Mouse (Mus musculus): ENCODE measurements around the gene Spata2. TPM values are rescaled to one million over a fixed set of nuclear protein-coding genes. Genes with fewer than 3 reads are reported as not detected.
A peak's percentile ranks its signal among the peaks of the same experiment; 100 is the strongest.

Spata2 gene
- polyA plus RNA-seq, 1 experiment from 2014 or later = 13.1 TPM

- ATAC-seq (ENCODE audit: insufficient number of reproducible peaks, insufficient read depth, low FRiP score, low read depth) = peak; percentile 96
- peak within 1 kb of the TSS; percentile 84 for H3K4me2 ChIP-seq (replicated peaks; ENCODE audit: low read depth, low read length)
- WGBS = under 1% methylated on average over 58 of the region's 58 CpGs
- peaks cover 26% of the 10 kb centered on the region for H3K4me1 ChIP-seq (ENCODE audit: control insufficient read depth, insufficient read depth, low read length)
- peak within 1 kb of the TSS; percentile 25; the same call in 1 of the 2 replicates for H3K9ac ChIP-seq (replicated peaks; ENCODE audit: low read depth, low read length)
- H3K27ac ChIP-seq (ENCODE audit: low read length) = peak within 1 kb of the TSS; percentile 35; the same call in 1 of the 2 replicates
- H3K36me3 ChIP-seq (ENCODE audit: control insufficient read depth, insufficient read depth, low read length) = peaks cover 7% of the 10 kb centered on the region; the same call in 1 of the 2 replicates
- H3K9me3 ChIP-seq (ENCODE audit: control insufficient read depth, low read depth, low read length) = no peaks in the 10 kb centered on the region
- peaks cover 8% of the 10 kb centered on the region for H3K27me3 ChIP-seq (ENCODE audit: control insufficient read depth, insufficient read depth, low read length)
- peak within 1 kb of the TSS; percentile 45 for H3K4me3 ChIP-seq (ENCODE audit: low read depth, low read length)
These were observed 45.0 kb upstream of the Spata2 start, which contains the start of gene Snai1 for GRCm38 (mm10) chr2:167537476-167538297. Gene Snai1, plus strand, starts transcription at chr2:167538195.

- ATAC-seq (ENCODE audit: insufficient number of reproducible peaks, insufficient read depth, low FRiP score, low read depth) = no peak
- Histone ChIP-seq H3K27me3 (ENCODE audit: control insufficient read depth, insufficient read depth, low read length) (peaks cover 8% of the 10 kb centered on the region), H3K9me3 (ENCODE audit: control insufficient read depth, low read depth, low read length) (no peaks in the 10 kb centered on the region), H3K4me3 (ENCODE audit: low read depth, low read length) (no peak overlapping the region), H3K4me2 (replicated peaks; ENCODE audit: low read depth, low read length) (no peak overlapping the region), H3K27ac (ENCODE audit: low read length) (no peak overlapping the region), H3K9ac (replicated peaks; ENCODE audit: low read depth, low read length) (no peak overlapping the region), H3K36me3 (ENCODE audit: control insufficient read depth, insufficient read depth, low read length) (peaks cover under 1% of the 10 kb centered on the region; the same call in 1 of the 2 replicates), H3K4me1 (ENCODE audit: control insufficient read depth, insufficient read depth, low read length) (peaks cover 13% of the 10 kb centered on the region; the same call in 1 of the 2 replicates)
- WGBS = 33% methylated on average over 10 of the region's 10 CpGs
These were observed 43.7 kb upstream of the Spata2 start for GRCm38 (mm10) chr2:167536320-167536945.

- no peak for ATAC-seq (ENCODE audit: insufficient number of reproducible peaks, insufficient read depth, low FRiP score, low read depth)
- no peak overlapping the region for H3K9ac ChIP-seq (replicated peaks; ENCODE audit: low read depth, low read length)
- H3K4me2 ChIP-seq (replicated peaks; ENCODE audit: low read depth, low read length) = no peak overlapping the region
- no peak overlapping the region for H3K27ac ChIP-seq (ENCODE audit: low read length)
- H3K9me3 ChIP-seq (ENCODE audit: control insufficient read depth, low read depth, low read length) = no peaks in the 10 kb centered on the region
- H3K27me3 ChIP-seq (ENCODE audit: control insufficient read depth, insufficient read depth, low read length) = peaks cover 8% of the 10 kb centered on the region
- no peaks in the 10 kb centered on the region for H3K36me3 ChIP-seq (ENCODE audit: control insufficient read depth, insufficient read depth, low read length)
- no peak overlapping the region for H3K4me3 ChIP-seq (ENCODE audit: low read depth, low read length)
- 0 out of 2 replicates have a peak, but pooled peaks cover 5% of the 10 kb centered on the region for H3K4me1 ChIP-seq (ENCODE audit: control insufficient read depth, insufficient read depth, low read length)
These were observed 41.2 kb upstream of the Spata2 start for GRCm38 (mm10) chr2:167533880-167534279.

- 18% methylated on average over 13 of the region's 13 CpGs for WGBS
- no peak for ATAC-seq (ENCODE audit: insufficient number of reproducible peaks, insufficient read depth, low FRiP score, low read depth)
- Histone ChIP-seq H3K27me3 (ENCODE audit: control insufficient read depth, insufficient read depth, low read length) (peaks cover 4% of the 10 kb centered on the region; the same call in 1 of the 2 replicates), H3K36me3 (ENCODE audit: control insufficient read depth, insufficient read depth, low read length) (no peaks in the 10 kb centered on the region), H3K27ac (ENCODE audit: low read length) (no peak overlapping the region), H3K4me2 (replicated peaks; ENCODE audit: low read depth, low read length) (no peak overlapping the region), H3K4me1 (ENCODE audit: control insufficient read depth, insufficient read depth, low read length) (no peaks in the 10 kb centered on the region), H3K4me3 (ENCODE audit: low read depth, low read length) (no peak overlapping the region), H3K9ac (replicated peaks; ENCODE audit: low read depth, low read length) (no peak overlapping the region), H3K9me3 (ENCODE audit: control insufficient read depth, low read depth, low read length) (no peaks in the 10 kb centered on the region)
These were observed 39.4 kb upstream of the Spata2 start for GRCm38 (mm10) chr2:167532131-167532530.

GRCm38 (mm10) chr2:167530536-167530935 is 37.8 kb upstream of the Spata2 start:
- no peak for ATAC-seq (ENCODE audit: insufficient number of reproducible peaks, insufficient read depth, low FRiP score, low read depth)
- Histone ChIP-seq H3K4me3 (ENCODE audit: low read depth, low read length) (no peak overlapping the region), H3K9ac (replicated peaks; ENCODE audit: low read depth, low read length) (no peak overlapping the region), H3K4me2 (replicated peaks; ENCODE audit: low read depth, low read length) (no peak overlapping the region), H3K36me3 (ENCODE audit: control insufficient read depth, insufficient read depth, low read length) (no peaks in the 10 kb centered on the region), H3K9me3 (ENCODE audit: control insufficient read depth, low read depth, low read length) (no peaks in the 10 kb centered on the region), H3K4me1 (ENCODE audit: control insufficient read depth, insufficient read depth, low read length) (no peaks in the 10 kb centered on the region), H3K27me3 (ENCODE audit: control insufficient read depth, insufficient read depth, low read length) (no peaks in the 10 kb centered on the region), H3K27ac (ENCODE audit: low read length) (no peak overlapping the region)
- 78% methylated on average over 4 of the region's 4 CpGs for WGBS

- no peak overlapping the region for H3K9ac ChIP-seq (replicated peaks; ENCODE audit: low read depth, low read length)
These were observed 37.3 kb upstream of the Spata2 start for GRCm38 (mm10) chr2:167529935-167530513.

GRCm38 (mm10) chr2:167528278-167528677 is 35.6 kb upstream of the Spata2 start:
- H3K4me1 ChIP-seq (ENCODE audit: control insufficient read depth, insufficient read depth, low read length) = no peaks in the 10 kb centered on the region
- H3K36me3 ChIP-seq (ENCODE audit: control insufficient read depth, insufficient read depth, low read length) = no peaks in the 10 kb centered on the region
- no peak for ATAC-seq (ENCODE audit: insufficient number of reproducible peaks, insufficient read depth, low FRiP score, low read depth)
- no peaks in the 10 kb centered on the region for H3K9me3 ChIP-seq (ENCODE audit: control insufficient read depth, low read depth, low read length)
- H3K27ac ChIP-seq (ENCODE audit: low read length) = no peak overlapping the region
- WGBS = 11% methylated on average over 5 of the region's 5 CpGs
- no peak overlapping the region for H3K4me3 ChIP-seq (ENCODE audit: low read depth, low read length)
- H3K27me3 ChIP-seq (ENCODE audit: control insufficient read depth, insufficient read depth, low read length) = no peaks in the 10 kb centered on the region
- H3K4me2 ChIP-seq (replicated peaks; ENCODE audit: low read depth, low read length) = no peak overlapping the region
- H3K9ac ChIP-seq (replicated peaks; ENCODE audit: low read depth, low read length) = no peak overlapping the region

More at GRCm38 (mm10) chr2:167529935-167530513, 37.3 kb upstream of the Spata2 start:
- H3K27ac ChIP-seq (ENCODE audit: low read length) = no peak overlapping the region
- WGBS = 51% methylated on average over 5 of the region's 5 CpGs
- H3K27me3 ChIP-seq (ENCODE audit: control insufficient read depth, insufficient read depth, low read length) = no peaks in the 10 kb centered on the region
- H3K4me2 ChIP-seq (replicated peaks; ENCODE audit: low read depth, low read length) = no peak overlapping the region
- no peaks in the 10 kb centered on the region for H3K4me1 ChIP-seq (ENCODE audit: control insufficient read depth, insufficient read depth, low read length)
- H3K4me3 ChIP-seq (ENCODE audit: low read depth, low read length) = no peak overlapping the region
- ATAC-seq (ENCODE audit: insufficient number of reproducible peaks, insufficient read depth, low FRiP score, low read depth) = no peak
- no peaks in the 10 kb centered on the region for H3K36me3 ChIP-seq (ENCODE audit: control insufficient read depth, insufficient read depth, low read length)
- H3K9me3 ChIP-seq (ENCODE audit: control insufficient read depth, low read depth, low read length) = no peaks in the 10 kb centered on the region

- Histone ChIP-seq H3K27me3 (ENCODE audit: control insufficient read depth, insufficient read depth, low read length) (no peaks in the 10 kb centered on the region), H3K27ac (ENCODE audit: low read length) (no peak overlapping the region), H3K4me3 (ENCODE audit: low read depth, low read length) (no peak overlapping the region), H3K4me2 (replicated peaks; ENCODE audit: low read depth, low read length) (no peak overlapping the region), H3K9ac (replicated peaks; ENCODE audit: low read depth, low read length) (no peak overlapping the region), H3K4me1 (ENCODE audit: control insufficient read depth, insufficient read depth, low read length) (no peaks in the 10 kb centered on the region), H3K36me3 (ENCODE audit: control insufficient read depth, insufficient read depth, low read length) (peaks cover 32% of the 10 kb centered on the region), H3K9me3 (ENCODE audit: control insufficient read depth, low read depth, low read length) (no peaks in the 10 kb centered on the region)
- no peak for ATAC-seq (ENCODE audit: insufficient number of reproducible peaks, insufficient read depth, low FRiP score, low read depth)
- WGBS = 79% methylated on average over 5 of the region's 5 CpGs
These were observed 27.0 kb upstream of the Spata2 start for GRCm38 (mm10) chr2:167519606-167520252.

All from stomach, embryonic 14.5 days (tissue).